Mouse (Mus musculus) heart, embryonic 14.5 days (tissue): ENCODE measurements around the gene Cryba4. TPM values are rescaled to one million over a fixed set of nuclear protein-coding genes. Genes with fewer than 3 reads are reported as not detected.
A peak's percentile ranks its signal among the peaks of the same experiment; 100 is the strongest.

ENCODE experiments used
- ATAC-seq: fragments of 200-750 bp; cut with Nextera tagmentation; 2 replicates; pipeline ENCODE4 v1.8.0; 2017; ENCODE audit warnings: low read depth, moderate TSS enrichment; ENCODE audit not compliant: insufficient number of reproducible peaks, insufficient read depth, low FRiP score
- H3K27ac ChIP-seq, 2 experiments: fragments of 200-500 bp in 1 of 2; fragments of 300-500 bp in 1 of 2; sonication (generic) in 1 of 2; replicated peaks in 1 of 2; 2 replicates each; pipeline ENCODE4 v1.5.1; 2012 to 2014; ENCODE audit warnings: low read depth in 2 of 2, low read length in 2 of 2, control low read depth in 1 of 2, mild to moderate bottlenecking in 1 of 2, mixed read lengths in 1 of 2; ENCODE audit not compliant: control insufficient read depth in 1 of 2, insufficient read depth in 1 of 2
- H3K27me3 ChIP-seq: fragments of 300-500 bp; sonication (generic); 2 replicates; pipeline ENCODE4 v1.6.1; 2014; ENCODE audit warnings: mild to moderate bottlenecking, low read length, control low read depth; ENCODE audit not compliant: control insufficient read depth, insufficient read depth
- H3K36me3 ChIP-seq: fragments of 300-500 bp; sonication (generic); 2 replicates; pipeline ENCODE4 v1.6.1; 2014; ENCODE audit warnings: mild to moderate bottlenecking, control low read depth, low read length, mixed read lengths; ENCODE audit not compliant: control insufficient read depth, insufficient read depth
- H3K4me1 ChIP-seq, 2 experiments: fragments of 200-500 bp in 1 of 2; fragments of 300-500 bp in 1 of 2; sonication (generic) in 1 of 2; 2 replicates each; pipeline ENCODE4 v1.6.1; 2012 to 2014; ENCODE audit warnings: low read length in 2 of 2, control low read depth in 1 of 2, mixed read lengths in 1 of 2; ENCODE audit not compliant: control insufficient read depth in 2 of 2, insufficient read depth in 2 of 2
- H3K4me2 ChIP-seq: fragments of 300-500 bp; sonication (generic); 2 replicates; pipeline ENCODE4 v1.6.1; 2014; ENCODE audit warnings: mild to moderate bottlenecking, low read length
- H3K4me3 ChIP-seq, 2 experiments: fragments of 200-500 bp in 1 of 2; fragments of 300-500 bp in 1 of 2; sonication (generic) in 1 of 2; 2 replicates each; pipeline ENCODE4 v1.5.1; 2012 to 2014; ENCODE audit warnings: low read length in 2 of 2, mild to moderate bottlenecking in 2 of 2, control low read depth in 1 of 2, low read depth in 1 of 2, moderate library complexity in 1 of 2; ENCODE audit not compliant: control insufficient read depth in 1 of 2, insufficient read depth in 1 of 2
- H3K9ac ChIP-seq: fragments of 300-500 bp; sonication (generic); 2 replicates; pipeline ENCODE4 v1.6.1; 2014; ENCODE audit warnings: mild to moderate bottlenecking, low read length
- H3K9me3 ChIP-seq: fragments of 300-500 bp; sonication (generic); 2 replicates; pipeline ENCODE4 v1.6.1; 2016; ENCODE audit warnings: low read length, control low read depth; ENCODE audit not compliant: control insufficient read depth
- WGBS: fragments of 180-500 bp; shearing (Covaris S2); extraction: QIAGEN DNeasy Blood & Tissue Kit; methylation state at CpG from one replicate; pipeline ENCODE4 v1.1.7; 2014; 5-methylcytosine and 5-hydroxymethylcytosine counted together
- polyA plus RNA-seq: library from polyadenylated mRNA; unstranded; fragments of >200 nt; fragmentation: Nextera tagmentation; extraction: Ambion mirVana; gene quantifications from 2 replicates; pipeline ENCODE4 v1.2.1, GENCODE M21; 2014

Cryba4 gene
- polyA plus RNA-seq, 1 experiment from 2014 or later, result 2.2 TPM

DNA sequence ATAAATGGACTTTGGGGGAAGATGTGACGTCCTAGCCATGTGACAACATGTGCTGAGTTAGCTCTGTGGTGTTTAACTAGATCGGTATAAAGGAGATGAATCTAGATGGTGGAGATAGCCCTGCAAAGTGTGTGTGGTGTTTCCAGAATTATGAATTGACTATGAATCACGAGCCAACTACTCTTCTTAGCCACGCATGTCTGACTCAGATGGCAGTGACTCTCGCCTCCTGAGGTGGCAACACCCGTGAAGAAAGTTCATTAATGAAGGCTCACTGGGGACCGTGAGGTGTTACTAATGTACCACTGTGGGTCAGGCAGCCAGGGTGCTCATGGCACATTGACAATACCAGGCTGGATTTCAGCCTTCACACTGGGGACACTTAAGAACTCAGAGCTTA is 11.8 kb upstream of the Cryba4 start:
- WGBS, result 78% methylated on average over 7 of the region's 7 CpGs
- Histone ChIP-seq H3K36me3 (no peaks in the 10 kb centered on the region), H3K4me1 (no peaks in the 10 kb centered on the region; a peak in 1 of 4 replicates), H3K9me3 (no peaks in the 10 kb centered on the region), H3K27me3 (peaks cover 42% of the 10 kb centered on the region), H3K27ac (no peak overlapping the region), H3K4me3 (no peak overlapping the region), H3K4me2 (no peak overlapping the region), H3K9ac (no peak overlapping the region)
- no peak for ATAC-seq

DNA sequence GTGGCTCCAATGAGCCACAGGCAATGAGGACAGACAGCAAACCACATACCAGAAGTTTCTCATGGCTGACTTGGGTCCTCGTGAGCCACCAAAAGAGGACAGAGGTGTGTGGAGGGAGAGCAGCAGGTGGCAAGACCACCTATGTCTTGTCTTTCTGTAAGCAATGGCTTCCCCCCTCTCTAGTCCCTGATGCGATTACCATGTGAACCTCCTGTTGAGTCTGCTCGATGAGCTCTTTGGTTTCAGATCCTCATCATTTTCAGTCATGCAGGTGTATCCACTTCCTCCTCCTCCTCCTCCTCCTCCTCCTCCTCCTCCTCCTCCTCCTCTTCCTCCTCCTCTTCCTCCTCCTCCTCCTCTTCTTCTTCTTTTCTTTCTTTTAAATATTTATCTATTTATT is 8.5 kb upstream of the Cryba4 start:
- no peak overlapping the region for H3K4me2 ChIP-seq
- H3K36me3 ChIP-seq, result no peaks in the 10 kb centered on the region
- H3K27ac ChIP-seq, result no peak overlapping the region
- WGBS, result 71% methylated on average over 3 of the region's 3 CpGs
- H3K9ac ChIP-seq, result no peak overlapping the region
- H3K4me1 ChIP-seq, result no peaks in the 10 kb centered on the region; a peak in 1 of 4 replicates
- no peak overlapping the region for H3K4me3 ChIP-seq
- H3K9me3 ChIP-seq, result no peaks in the 10 kb centered on the region
- H3K27me3 ChIP-seq, result peaks cover 14% of the 10 kb centered on the region; the same call in 1 of the 2 replicates
- no peak for ATAC-seq

DNA sequence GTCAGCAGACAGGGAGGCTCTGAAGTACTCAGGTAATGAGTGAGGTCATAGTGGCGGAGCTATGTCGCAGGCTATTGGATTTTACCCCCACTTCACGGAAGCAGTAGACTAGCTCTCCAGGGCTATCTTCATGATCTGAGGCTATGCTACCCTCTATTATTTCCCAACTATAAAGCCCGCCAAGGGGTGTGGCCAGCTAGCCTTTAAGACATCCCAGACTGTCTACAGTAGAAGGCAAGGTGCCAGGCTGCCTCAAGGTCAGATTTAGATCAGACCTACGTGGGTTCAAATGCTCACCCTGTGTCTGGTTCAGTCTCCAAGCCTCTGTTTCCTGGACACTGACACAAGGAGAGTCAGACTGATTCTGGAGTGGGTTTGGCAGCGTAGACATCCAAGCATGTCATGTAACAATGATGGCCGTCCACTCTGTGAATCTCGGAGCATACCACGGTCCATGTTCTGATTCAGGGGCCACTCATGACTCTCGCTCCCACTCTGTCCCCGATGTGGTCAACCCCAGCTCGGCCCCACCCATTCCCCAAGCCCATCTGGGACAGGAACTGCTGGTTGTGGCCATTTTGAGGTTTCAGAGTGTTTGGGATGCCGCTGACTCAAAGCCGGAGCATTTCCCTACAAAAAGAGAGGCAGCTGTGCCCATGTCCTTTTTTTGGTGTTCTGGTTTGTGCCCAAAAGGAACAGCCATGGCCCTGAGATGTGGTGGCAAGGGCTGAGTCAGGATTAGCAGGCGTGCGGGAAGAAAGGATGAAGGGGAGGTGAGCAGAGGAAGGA is 7.7 kb upstream of the Cryba4 start:
- H3K4me2 ChIP-seq, result no peak overlapping the region
- no peak for ATAC-seq
- no peak overlapping the region for H3K27ac ChIP-seq
- no peak overlapping the region for H3K9ac ChIP-seq
- H3K4me1 ChIP-seq, result peaks cover under 1 to 7% of the 10 kb centered on the region in 2 experiments; a peak in 3 of 4 replicates
- H3K9me3 ChIP-seq, result no peaks in the 10 kb centered on the region
- H3K4me3 ChIP-seq, result no peak overlapping the region
- H3K36me3 ChIP-seq, result no peaks in the 10 kb centered on the region
- peaks cover 12% of the 10 kb centered on the region; the same call in 1 of the 2 replicates for H3K27me3 ChIP-seq
- 80% methylated on average over 16 of the region's 16 CpGs for WGBS

DNA sequence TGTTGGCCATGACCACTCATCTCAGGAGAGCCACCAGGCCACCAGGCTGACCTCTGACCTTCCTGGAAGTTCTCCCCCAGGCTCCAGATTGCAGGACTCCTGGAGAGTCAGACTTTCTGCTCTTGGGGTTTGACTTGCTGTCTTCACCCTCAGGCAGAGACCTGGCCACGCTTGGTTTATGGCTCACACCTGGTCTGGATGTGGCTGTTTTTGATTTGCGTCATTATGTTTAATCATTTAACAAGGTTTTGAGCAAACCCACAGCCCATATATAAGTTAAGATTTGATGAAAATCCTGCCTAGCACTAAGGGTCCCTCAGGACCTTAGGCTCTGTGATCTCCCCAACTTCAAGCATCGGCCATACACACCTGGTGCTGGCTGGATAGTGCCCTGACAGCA is 5.6 kb upstream of the Cryba4 start:
- ATAC-seq, result no peak
- no peak overlapping the region for H3K4me2 ChIP-seq
- WGBS, result 75% methylated on average over 3 of the region's 3 CpGs
- no peaks in the 10 kb centered on the region for H3K36me3 ChIP-seq
- H3K9ac ChIP-seq, result no peak overlapping the region
- H3K27ac ChIP-seq, result no peak overlapping the region
- H3K4me3 ChIP-seq, result no peak overlapping the region
- H3K4me1 ChIP-seq, result peaks cover 11 to 17% of the 10 kb centered on the region in 2 experiments
- H3K9me3 ChIP-seq, result no peaks in the 10 kb centered on the region
- peaks cover 7% of the 10 kb centered on the region; the same call in 1 of the 2 replicates for H3K27me3 ChIP-seq

DNA sequence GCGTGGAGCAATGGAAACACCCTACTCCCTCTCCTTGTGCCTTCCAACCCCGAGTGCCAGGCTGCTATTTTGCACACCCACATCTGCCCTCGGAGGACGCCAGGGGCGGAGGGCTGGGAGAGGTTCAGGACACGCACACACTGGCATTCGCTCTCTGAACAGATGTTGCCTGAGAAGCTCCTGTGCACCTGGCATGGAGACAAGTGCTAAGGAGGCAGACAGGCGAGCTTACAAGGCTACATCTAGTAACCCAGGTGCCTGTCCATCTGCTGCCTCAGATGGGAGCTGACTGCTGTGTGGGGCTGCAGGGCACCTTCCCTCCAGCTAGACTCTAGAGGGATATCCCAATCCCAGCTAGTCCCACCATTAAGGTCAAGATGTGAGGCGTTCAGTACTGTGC is 4.1 kb upstream of the Cryba4 start:
- Histone ChIP-seq H3K4me2 (no peak overlapping the region), H3K9me3 (no peaks in the 10 kb centered on the region), H3K27ac (no peak overlapping the region), H3K36me3 (no peaks in the 10 kb centered on the region), H3K4me3 (no peak overlapping the region), H3K9ac (no peak overlapping the region), H3K4me1 (peaks cover 14 to 26% of the 10 kb centered on the region in 2 experiments), H3K27me3 (0 out of 2 replicates have a peak, but pooled peaks cover 4% of the 10 kb centered on the region)
- no peak for ATAC-seq
- WGBS, result 79% methylated on average over 9 of the region's 9 CpGs

DNA sequence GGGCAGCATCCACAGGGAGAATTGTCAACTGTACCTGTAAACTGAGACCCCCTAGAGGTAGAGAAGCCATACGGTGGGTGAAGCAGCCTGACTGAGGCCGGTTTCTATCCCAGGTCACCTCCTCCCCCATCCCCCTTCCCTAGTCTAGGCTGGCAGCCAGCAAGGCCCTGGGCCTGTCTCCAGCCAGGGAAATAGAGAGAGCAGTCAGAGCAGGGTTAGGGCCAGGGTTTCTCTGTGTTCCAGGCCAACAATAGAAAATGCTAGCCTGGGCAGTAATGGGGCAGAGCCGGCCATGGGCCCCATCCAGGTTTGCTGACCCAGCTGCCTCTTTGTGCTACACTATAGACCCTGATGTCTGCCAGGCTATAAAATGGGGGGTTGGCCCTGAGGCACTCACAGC is 3.1 kb upstream of the Cryba4 start, which contains the start of gene Crybb1:
Crybb1 (plus strand) TSS at position 390 of the 400 bp plus-strand sequence.
- ATAC-seq, result no peak
- H3K9me3 ChIP-seq, result no peaks in the 10 kb centered on the region
- WGBS, result 52% methylated on average over 3 of the region's 3 CpGs

DNA sequence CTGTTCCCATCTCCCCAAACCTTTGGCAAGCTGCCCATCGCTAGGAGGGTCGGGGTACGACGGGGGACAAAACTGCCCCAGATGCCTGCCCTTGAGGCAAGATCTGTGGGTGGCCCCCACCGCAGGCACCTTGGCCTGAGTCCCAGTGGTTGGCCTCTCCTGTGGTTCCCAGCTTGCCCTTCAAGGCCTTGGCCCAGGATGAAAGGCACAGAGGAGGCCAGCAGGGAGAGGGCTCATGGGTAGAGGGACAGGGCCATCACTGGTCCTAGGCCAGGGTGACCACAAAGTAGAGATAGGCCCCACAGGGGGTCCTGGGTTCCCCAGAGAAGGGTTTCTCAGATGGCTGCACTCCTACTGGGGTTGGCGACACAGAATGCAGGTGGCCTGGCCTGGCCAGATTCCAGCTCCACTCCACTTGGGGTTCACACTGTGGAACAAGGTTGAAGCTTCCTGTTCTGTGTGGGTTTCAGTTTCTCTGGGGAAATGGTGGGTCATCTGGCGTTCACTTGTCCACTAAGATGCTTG is 2.0 kb upstream of the Cryba4 start:
- ATAC-seq, result peak; percentile 7; the same call in 1 of the 2 replicates
- no peaks in the 10 kb centered on the region for H3K36me3 ChIP-seq
- peaks cover 4% of the 10 kb centered on the region; the same call in 1 of the 2 replicates for H3K27me3 ChIP-seq
- no peak overlapping the region for H3K4me2 ChIP-seq
- H3K9me3 ChIP-seq, result no peaks in the 10 kb centered on the region
- peaks cover 14 to 26% of the 10 kb centered on the region in 2 experiments for H3K4me1 ChIP-seq
- H3K4me3 ChIP-seq, result no peak overlapping the region
- no peak overlapping the region for H3K9ac ChIP-seq
- WGBS, result 52% methylated on average over 7 of the region's 7 CpGs
- H3K27ac ChIP-seq, result peak overlapping the region; percentile 5 to 34; a peak in 1 of 4 replicates

More for the DNA sequence above, 3.1 kb upstream of the Cryba4 start, which contains the start of gene Crybb1:
- peaks cover 4% of the 10 kb centered on the region; the same call in 1 of the 2 replicates for H3K27me3 ChIP-seq
- H3K36me3 ChIP-seq, result no peaks in the 10 kb centered on the region
- H3K4me2 ChIP-seq, result no peak within 1 kb of the TSS
- 0 out of 2 replicates have a peak within 1 kb of the TSS, but pooled peaks have one; percentile 16 for H3K9ac ChIP-seq
- H3K27ac ChIP-seq, result peak within 1 kb of the TSS; percentile 5 to 34; a peak in 1 of 4 replicates
- no peak within 1 kb of the TSS for H3K4me3 ChIP-seq
- peaks cover 14 to 26% of the 10 kb centered on the region in 2 experiments for H3K4me1 ChIP-seq
